Mouse (Mus musculus): ENCODE measurements at regions not wholly inside any gene's neighbourhood (a gene's known extent, or its start where the extent isn't known, plus 50 kb on each side); places are given as distances from the start of the nearest gene placed in this dataset.

DNA sequence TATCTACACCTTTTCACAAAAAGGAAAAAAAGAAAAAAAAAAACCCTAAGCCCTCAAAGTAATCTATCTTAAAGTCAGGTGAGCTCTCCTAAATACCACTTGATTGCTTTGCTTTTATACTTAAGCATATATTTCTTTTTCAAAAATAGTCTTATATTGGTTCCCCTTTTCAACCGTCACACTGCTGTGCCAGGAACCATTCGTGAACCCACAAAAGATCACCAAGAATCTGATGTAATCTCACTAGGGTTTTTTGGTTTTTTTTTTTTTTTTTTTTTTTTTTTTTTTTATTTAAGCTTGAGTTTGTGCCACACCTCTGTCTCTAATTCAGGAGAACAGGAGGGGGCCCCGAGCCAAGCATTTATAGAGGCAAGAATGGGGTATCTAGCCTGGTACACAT lies 1482.7 kb downstream of the Slc22a22 start:
- no peak for ATAC-seq (ENCODE audit: low FRiP score, low TSS enrichment)
- Histone ChIP-seq H3K9ac (ENCODE audit: low read length) (no peak overlapping the region), H3K27me3 (ENCODE audit: control insufficient read depth, insufficient read depth, low read length) (no peaks in the 10 kb centered on the region), H3K9me3 (ENCODE audit: control insufficient read depth, low read length) (no peaks in the 10 kb centered on the region), H3K4me1 (replicated peaks; ENCODE audit: control insufficient read depth, insufficient read depth) (no peaks in the 10 kb centered on the region), H3K27ac (replicated peaks) (no peak overlapping the region), H3K4me3 (ENCODE audit: low read depth, low read length) (no peak overlapping the region), H3K4me2 (replicated peaks; ENCODE audit: low read depth) (no peak overlapping the region), H3K36me3 (ENCODE audit: control insufficient read depth, insufficient read depth, low read length) (no peaks in the 10 kb centered on the region)
- no peak for TF ChIP-seq CTCF (IDR thresholded peaks at IDR 0.05; ENCODE audit: low read depth)
- no peak for DNase-seq (ENCODE audit: low spot score)
- WGBS = 62% methylated on average over 3 of the region's 3 CpGs

GRCm38 (mm10) chr15:55975843-55976242 lies 1501.6 kb downstream of the Slc22a22 start:
- Histone ChIP-seq H3K9me3 (ENCODE audit: control insufficient read depth, low read length) (no peaks in the 10 kb centered on the region), H3K4me2 (replicated peaks; ENCODE audit: low read depth) (no peak overlapping the region), H3K9ac (ENCODE audit: low read length) (no peak overlapping the region), H3K27me3 (ENCODE audit: control insufficient read depth, insufficient read depth, low read length) (no peaks in the 10 kb centered on the region), H3K4me1 (replicated peaks; ENCODE audit: control insufficient read depth, insufficient read depth) (no peaks in the 10 kb centered on the region), H3K4me3 (ENCODE audit: low read depth, low read length) (no peak overlapping the region), H3K36me3 (ENCODE audit: control insufficient read depth, insufficient read depth, low read length) (no peaks in the 10 kb centered on the region), H3K27ac (replicated peaks) (no peak overlapping the region)
- 66% methylated on average over 14 of the region's 14 CpGs for WGBS
- ATAC-seq (ENCODE audit: low FRiP score, low TSS enrichment) (no peak), DNase-seq (ENCODE audit: low spot score) (no peak)
- TF ChIP-seq EP300 (optimal IDR thresholded peaks at IDR 0.05) (no peak), CTCF (IDR thresholded peaks at IDR 0.05; ENCODE audit: low read depth) (no peak)

DNA sequence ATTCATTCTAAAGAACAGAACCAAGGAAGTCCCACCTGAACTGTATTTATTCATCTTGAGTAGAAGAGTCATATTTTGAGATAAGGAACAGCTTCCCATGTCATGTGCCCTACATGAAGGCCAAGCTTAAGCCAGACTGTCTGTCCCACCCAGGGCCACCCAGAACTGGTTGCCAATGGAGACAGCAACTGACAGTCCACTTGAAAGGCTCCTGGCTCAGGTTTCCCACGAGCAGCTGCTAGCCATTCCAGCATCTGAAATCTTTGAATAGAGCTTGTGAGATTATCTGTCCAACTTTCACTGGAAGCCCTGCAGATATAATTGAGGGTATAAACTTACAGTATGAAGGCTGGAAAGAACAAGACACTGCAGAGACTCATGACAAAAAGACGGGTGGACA lies 1510.6 kb downstream of the Slc22a22 start:
- H3K4me2 ChIP-seq (replicated peaks; ENCODE audit: low read depth) = no peak overlapping the region
- no peak overlapping the region for H3K9ac ChIP-seq (ENCODE audit: low read length)
- no peaks in the 10 kb centered on the region for H3K36me3 ChIP-seq (ENCODE audit: control insufficient read depth, insufficient read depth, low read length)
- H3K27me3 ChIP-seq (ENCODE audit: control insufficient read depth, insufficient read depth, low read length) = no peaks in the 10 kb centered on the region
- ATAC-seq (ENCODE audit: low FRiP score, low TSS enrichment) = no peak
- H3K4me1 ChIP-seq (replicated peaks; ENCODE audit: control insufficient read depth, insufficient read depth) = no peaks in the 10 kb centered on the region
- H3K4me3 ChIP-seq (ENCODE audit: low read depth, low read length) = no peak overlapping the region
- no peak overlapping the region for H3K27ac ChIP-seq (replicated peaks)
- DNase-seq (ENCODE audit: low spot score) = no peak
- WGBS = 47% methylated on average over 2 of the region's 2 CpGs
- H3K9me3 ChIP-seq (ENCODE audit: control insufficient read depth, low read length) = no peaks in the 10 kb centered on the region
- TF ChIP-seq CTCF (IDR thresholded peaks at IDR 0.05; ENCODE audit: low read depth) = no peak

DNA sequence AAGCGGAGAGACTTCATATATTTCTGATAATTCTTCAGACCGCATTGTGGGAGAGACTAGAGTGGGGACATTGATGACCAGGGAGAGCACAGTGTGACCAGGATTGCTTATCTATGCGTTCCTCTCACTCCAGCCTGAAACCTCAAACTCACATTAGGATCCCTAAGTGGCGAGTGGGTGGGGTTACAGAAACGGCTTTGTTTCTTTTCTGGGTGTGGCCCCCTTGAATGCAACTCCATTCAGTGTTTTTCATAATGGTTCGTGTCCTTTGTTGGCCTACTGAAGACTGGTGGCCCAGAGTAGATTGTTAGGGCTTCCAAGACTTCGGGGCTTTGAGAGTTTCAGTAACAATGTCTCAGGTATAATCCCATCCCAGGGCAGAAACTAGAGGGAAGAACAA lies 1512.1 kb downstream of the Slc22a22 start:
- Histone ChIP-seq H3K36me3 (ENCODE audit: control insufficient read depth, insufficient read depth, low read length) (no peaks in the 10 kb centered on the region), H3K4me3 (ENCODE audit: low read depth, low read length) (no peak overlapping the region), H3K4me1 (replicated peaks; ENCODE audit: control insufficient read depth, insufficient read depth) (no peaks in the 10 kb centered on the region), H3K4me2 (replicated peaks; ENCODE audit: low read depth) (no peak overlapping the region), H3K9ac (ENCODE audit: low read length) (no peak overlapping the region), H3K27me3 (ENCODE audit: control insufficient read depth, insufficient read depth, low read length) (no peaks in the 10 kb centered on the region), H3K27ac (replicated peaks) (no peak overlapping the region), H3K9me3 (ENCODE audit: control insufficient read depth, low read length) (no peaks in the 10 kb centered on the region)
- TF ChIP-seq EP300 (optimal IDR thresholded peaks at IDR 0.05) (no peak), CTCF (IDR thresholded peaks at IDR 0.05; ENCODE audit: low read depth) (no peak)
- ATAC-seq (ENCODE audit: low FRiP score, low TSS enrichment) (no peak), DNase-seq (ENCODE audit: low spot score) (no peak)
- WGBS = 74% methylated on average over 7 of the region's 7 CpGs

GRCm38 (mm10) chr15:55962093-55962492 lies 1515.3 kb downstream of the Slc22a22 start:
- 90% methylated on average over 3 of the region's 3 CpGs for WGBS
- Histone ChIP-seq H3K36me3 (ENCODE audit: control insufficient read depth, insufficient read depth, low read length) (no peaks in the 10 kb centered on the region), H3K4me1 (replicated peaks; ENCODE audit: control insufficient read depth, insufficient read depth) (no peaks in the 10 kb centered on the region), H3K27ac (replicated peaks) (no peak overlapping the region), H3K4me2 (replicated peaks; ENCODE audit: low read depth) (no peak overlapping the region), H3K27me3 (ENCODE audit: control insufficient read depth, insufficient read depth, low read length) (no peaks in the 10 kb centered on the region), H3K4me3 (ENCODE audit: low read depth, low read length) (no peak overlapping the region), H3K9ac (ENCODE audit: low read length) (no peak overlapping the region), H3K9me3 (ENCODE audit: control insufficient read depth, low read length) (no peaks in the 10 kb centered on the region)
- no peak for TF ChIP-seq EP300 (optimal IDR thresholded peaks at IDR 0.05)
- TF ChIP-seq CTCF (IDR thresholded peaks at IDR 0.05; ENCODE audit: low read depth) = no peak
- no peak for DNase-seq (ENCODE audit: low spot score)
- ATAC-seq (ENCODE audit: low FRiP score, low TSS enrichment) = no peak

Data from stomach, postnatal 0 days (tissue).